Mouse (Mus musculus) liver, embryonic 14.5 days (tissue): Measurements from ENCODE around the gene Rtl1.

ENCODE experiments used
- CTCF ChIP-seq: IDR thresholded peaks from 2 replicates; pipeline ENCODE4 v1.5.1; 2016; ENCODE audit warnings: antibody characterized with exemption, low read depth, control low read depth
- EP300 ChIP-seq: IDR thresholded peaks from 2 replicates; pipeline ENCODE4 v1.6.1; 2016; ENCODE audit warnings: antibody characterized with exemption, low read depth

DNA sequence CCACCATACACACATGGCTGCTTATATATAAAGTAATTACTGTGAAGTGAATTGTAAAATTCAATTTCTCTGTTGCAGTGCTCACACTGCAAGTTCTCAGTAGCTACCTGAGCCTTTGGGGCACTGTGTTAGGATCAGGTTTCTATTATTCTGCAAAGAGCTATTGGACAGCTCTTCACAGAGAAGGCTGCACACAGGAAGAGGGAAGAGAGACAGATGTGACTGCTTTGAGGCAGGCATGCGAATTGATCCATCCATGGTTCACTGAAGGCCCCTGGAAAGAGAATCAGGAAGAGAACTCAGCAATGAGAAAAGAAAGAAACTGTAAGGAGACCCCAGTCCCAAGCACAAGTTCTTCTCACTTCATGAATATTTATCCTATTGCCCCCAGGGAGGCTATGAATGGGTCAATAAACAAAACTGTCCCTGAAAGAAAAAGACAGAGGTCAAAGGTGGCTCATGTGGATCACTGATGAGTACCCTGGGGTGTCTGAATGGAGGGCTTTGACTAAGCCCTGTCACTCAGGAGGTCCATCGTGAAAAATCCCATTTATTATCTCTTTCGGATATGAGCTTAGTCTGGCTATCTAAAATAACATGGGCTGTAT is 40.5 kb upstream of the Rtl1 start:
- no peak for TF ChIP-seq EP300
- no peak for TF ChIP-seq CTCF
